23 mouse cellular contexts compared by ENCODE assay signal in the genomic region with DNA sequence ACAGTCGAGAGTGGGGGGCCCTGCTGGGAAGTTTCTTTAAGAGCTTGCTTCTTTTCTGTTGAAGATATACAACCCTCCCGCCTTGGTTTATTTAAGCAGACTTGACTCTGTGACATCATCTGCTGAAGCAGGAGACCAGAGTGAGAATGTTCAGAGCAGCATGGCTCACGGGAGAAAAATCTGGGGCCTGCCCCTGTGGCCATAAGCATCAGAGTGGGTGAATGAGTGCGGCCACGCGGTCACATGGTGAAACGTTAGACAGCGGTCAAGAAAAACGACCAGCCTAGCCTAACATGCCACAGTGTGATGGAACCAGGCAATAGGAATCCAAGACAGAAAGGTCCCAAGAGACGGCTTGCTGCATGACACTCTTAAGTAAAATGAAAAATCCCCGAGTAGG.
DNase-seq lines count a peak whose midpoint lies in the region; ATAC-seq and TF ChIP-seq lines count a peak whose summit lies in the region.
"Had no signal": no experiment of that assay in that cellular context is flagged by ENCODE, and none has a peak within 500 bp of the region (broad histone marks: within the 10 kb centered on the region; RNA-seq: fewer than 3 reads in every experiment).

No protein-coding gene starts in this region.

- no peak overlapping the region for H3K4me2 ChIP-seq in intestine, embryonic 15.5 days (replicated peaks)
- H3K4me2 ChIP-seq in intestine, postnatal 0 days (replicated peaks; ENCODE audit: low read depth): no peak overlapping the region
- no peak overlapping the region for H3K4me2 ChIP-seq in neural tube, embryonic 12.5 days (replicated peaks)
- H3K4me2 ChIP-seq in neural tube, embryonic 15.5 days: no peak overlapping the region
- H3K4me2 ChIP-seq in myocyte (ENCODE audit: low read depth): peak overlapping the region; percentile 40
- H3K4me2 ChIP-seq: forebrain, embryonic 13.5 days; forebrain, embryonic 15.5 days had no signal

- 0 out of 2 replicates have a peak, but pooled peaks have one; percentile 21 for ATAC-seq in intestine, embryonic 15.5 days
- ATAC-seq in intestine, postnatal 0 days: no peak
- peak; percentile 41; the same call in 1 of the 2 replicates for ATAC-seq in neural tube, embryonic 12.5 days (ENCODE audit: low FRiP score, low read depth)
- ATAC-seq in neural tube, embryonic 15.5 days (ENCODE audit: low FRiP score): no peak
- ATAC-seq: activated CD4-positive, CD25-positive, alpha-beta regulatory T cell, adult 4 months; forebrain, embryonic 13.5 days; forebrain, embryonic 15.5 days; forebrain, postnatal 0 days; Patski had no signal

- WGBS in intestine, embryonic 15.5 days: 57% methylated on average over 11 of the region's 11 CpGs
- 62% methylated on average over 11 of the region's 11 CpGs for WGBS in intestine, postnatal 0 days
- WGBS in neural tube, embryonic 12.5 days: 39% methylated on average over 11 of the region's 11 CpGs
- 33% methylated on average over 11 of the region's 11 CpGs for WGBS in neural tube, embryonic 15.5 days

- H3ac ChIP-seq in C2C12 (ENCODE audit: control insufficient read depth, insufficient read length, low read depth) (no peak overlapping the region), myocyte (ENCODE audit: control insufficient read depth, insufficient read length) (no peak overlapping the region)

- H3K27me3 ChIP-seq in intestine, embryonic 15.5 days (replicated peaks): no peaks in the 10 kb centered on the region
- H3K27me3 ChIP-seq in intestine, postnatal 0 days (replicated peaks; ENCODE audit: control insufficient read depth, insufficient read depth, low read length): no peaks in the 10 kb centered on the region
- H3K27me3 ChIP-seq in neural tube, embryonic 12.5 days (replicated peaks): no peaks in the 10 kb centered on the region
- no peaks in the 10 kb centered on the region for H3K27me3 ChIP-seq in neural tube, embryonic 15.5 days (replicated peaks)
- H3K27me3 ChIP-seq in C2C12 (ENCODE audit: control insufficient read depth, insufficient read depth, insufficient read length) (no peaks in the 10 kb centered on the region), myocyte (ENCODE audit: control insufficient read depth, insufficient read depth, insufficient read length) (no peaks in the 10 kb centered on the region)
- H3K27me3 ChIP-seq: forebrain, embryonic 13.5 days; forebrain, embryonic 15.5 days; Patski had no signal

- H3K79me3 ChIP-seq in C2C12 (ENCODE audit: low read depth): no peaks in the 10 kb centered on the region

- H3K4me3 ChIP-seq in intestine, embryonic 15.5 days (replicated peaks): no peak overlapping the region
- no peak overlapping the region for H3K4me3 ChIP-seq in intestine, postnatal 0 days (ENCODE audit: low read depth, low read length)
- no peak overlapping the region for H3K4me3 ChIP-seq in neural tube, embryonic 12.5 days
- no peak overlapping the region for H3K4me3 ChIP-seq in neural tube, embryonic 15.5 days (replicated peaks)
- no peak overlapping the region for H3K4me3 ChIP-seq in C2C12 (ENCODE audit: insufficient read depth, poor library complexity, severe bottlenecking)
- no peak overlapping the region for H3K4me3 ChIP-seq in myocyte
- H3K4me3 ChIP-seq: forebrain, embryonic 13.5 days; forebrain, embryonic 15.5 days had no signal

- peaks cover 6% of the 10 kb centered on the region for H3K9me3 ChIP-seq in intestine, embryonic 15.5 days
- H3K9me3 ChIP-seq in intestine, postnatal 0 days (ENCODE audit: control insufficient read depth): no peaks in the 10 kb centered on the region
- no peaks in the 10 kb centered on the region; the same call in 1 of the 2 replicates for H3K9me3 ChIP-seq in neural tube, embryonic 12.5 days
- 0 out of 2 replicates have a peak, but pooled peaks cover 5% of the 10 kb centered on the region for H3K9me3 ChIP-seq in neural tube, embryonic 15.5 days (replicated peaks)

- DNase-seq in cerebellum, postnatal 25 days: no peak
- DNase-seq in heart, adult 18-20 months: no peak
- DNase-seq: adrenal gland, adult 2 months; adrenal gland, postnatal 10 days; adrenal gland, postnatal 25 days; B cell, adult 2 months; cerebellum, adult 11 months; cerebellum, adult 18-20 months; cerebellum, adult 8-10 months; cerebellum, adult 9-11 months; cerebellum, postnatal 14 days; forebrain, postnatal 0 days had no signal

- TF ChIP-seq POLR2A in myocyte (IDR thresholded peaks at IDR 0.05; ENCODE audit: insufficient read length, low read depth): no peak

- H3K36me3 ChIP-seq in intestine, embryonic 15.5 days: no peaks in the 10 kb centered on the region
- H3K36me3 ChIP-seq in intestine, postnatal 0 days (ENCODE audit: control insufficient read depth, insufficient read depth): no peaks in the 10 kb centered on the region
- H3K36me3 ChIP-seq in neural tube, embryonic 12.5 days: no peaks in the 10 kb centered on the region
- H3K36me3 ChIP-seq in neural tube, embryonic 15.5 days: no peaks in the 10 kb centered on the region
- H3K36me3 ChIP-seq in C2C12 (ENCODE audit: control insufficient read depth, insufficient read depth) (no peaks in the 10 kb centered on the region), myocyte (ENCODE audit: control insufficient read depth, insufficient read depth) (no peaks in the 10 kb centered on the region)
- H3K36me3 ChIP-seq: forebrain, embryonic 15.5 days; G1E had no signal

- H3K4me1 ChIP-seq in intestine, embryonic 15.5 days (replicated peaks): peaks cover 14% of the 10 kb centered on the region
- no peaks in the 10 kb centered on the region for H3K4me1 ChIP-seq in intestine, postnatal 0 days (replicated peaks; ENCODE audit: control insufficient read depth, insufficient read depth, low read length)
- H3K4me1 ChIP-seq in neural tube, embryonic 12.5 days: peaks cover 12% of the 10 kb centered on the region
- H3K4me1 ChIP-seq in neural tube, embryonic 15.5 days: peaks cover 12% of the 10 kb centered on the region; the same call in 1 of the 2 replicates

- H3K9ac ChIP-seq in intestine, embryonic 15.5 days: no peak overlapping the region
- no peak overlapping the region for H3K9ac ChIP-seq in intestine, postnatal 0 days (ENCODE audit: low read depth, low read length)
- no peak overlapping the region for H3K9ac ChIP-seq in neural tube, embryonic 12.5 days
- H3K9ac ChIP-seq in neural tube, embryonic 15.5 days (replicated peaks): no peak overlapping the region
- H3K9ac ChIP-seq: forebrain, embryonic 13.5 days; forebrain, embryonic 15.5 days; forebrain, postnatal 0 days had no signal

- TF ChIP-seq CTCF in intestine, postnatal 0 days (IDR thresholded peaks at IDR 0.05; ENCODE audit: low read depth): no peak
- no peak for TF ChIP-seq CTCF in C2C12 (IDR thresholded peaks at IDR 0.05; ENCODE audit: control insufficient read depth, insufficient read depth, insufficient read length)

- H3K79me2 ChIP-seq in C2C12 (ENCODE audit: control insufficient read depth, insufficient read depth): no peaks in the 10 kb centered on the region
- H3K79me2 ChIP-seq in myocyte (ENCODE audit: control insufficient read depth, insufficient read depth): no peaks in the 10 kb centered on the region

- H3K27ac ChIP-seq in intestine, embryonic 15.5 days: 0 out of 2 replicates have a peak overlapping the region, but pooled peaks have one; percentile 17
- H3K27ac ChIP-seq in intestine, postnatal 0 days (ENCODE audit: low read depth, low read length): no peak overlapping the region
- no peak overlapping the region for H3K27ac ChIP-seq in neural tube, embryonic 12.5 days
- H3K27ac ChIP-seq in neural tube, embryonic 15.5 days (replicated peaks): no peak overlapping the region
- H3K27ac ChIP-seq: forebrain, embryonic 13.5 days; forebrain, embryonic 15.5 days had no signal

TF ChIP-seq in C2C12, 6 proteins besides CTCF, POLR2A, EP300 and RAD21:
- TF ChIP-seq MYOD1 (IDR thresholded peaks at IDR 0.05; ENCODE audit: control insufficient read depth, insufficient read length, low read depth) (no peak), USF1 (IDR thresholded peaks at IDR 0.05; ENCODE audit: low read depth) (peak; percentile 63)

TF ChIP-seq in myocyte, 11 proteins besides CTCF, POLR2A, EP300 and RAD21:
- TF ChIP-seq CEBPB (IDR thresholded peaks at IDR 0.05; ENCODE audit: insufficient read depth, poor library complexity, severe bottlenecking) (no peak), USF1 (IDR thresholded peaks at IDR 0.05; ENCODE audit: low read depth) (peak; percentile 28)
TF ChIP-seq in myocyte: peak in this region for 1.

Comparison
In these comparisons a context has a peak if more than half of its experiments do, and no peak if none do; other contexts are left out.
1. ATAC-seq: peak in intestine, embryonic 15.5 days (single experiment) and neural tube, embryonic 12.5 days (single experiment); none in intestine, postnatal 0 days (single experiment) and neural tube, embryonic 15.5 days (single experiment).